Mouse (Mus musculus) lung, postnatal 0 days (tissue): ENCODE measurements around the gene Cnih3.

Experiments
- CTCF ChIP-seq: IDR thresholded peaks from 2 replicates; pipeline ENCODE4 v1.5.1; 2016; ENCODE audit warnings: antibody characterized with exemption, mild to moderate bottlenecking
- EP300 ChIP-seq: IDR thresholded peaks from 2 replicates; pipeline ENCODE4 v1.6.1; 2016; ENCODE audit warnings: antibody characterized with exemption, mild to moderate bottlenecking, control low read depth

DNA sequence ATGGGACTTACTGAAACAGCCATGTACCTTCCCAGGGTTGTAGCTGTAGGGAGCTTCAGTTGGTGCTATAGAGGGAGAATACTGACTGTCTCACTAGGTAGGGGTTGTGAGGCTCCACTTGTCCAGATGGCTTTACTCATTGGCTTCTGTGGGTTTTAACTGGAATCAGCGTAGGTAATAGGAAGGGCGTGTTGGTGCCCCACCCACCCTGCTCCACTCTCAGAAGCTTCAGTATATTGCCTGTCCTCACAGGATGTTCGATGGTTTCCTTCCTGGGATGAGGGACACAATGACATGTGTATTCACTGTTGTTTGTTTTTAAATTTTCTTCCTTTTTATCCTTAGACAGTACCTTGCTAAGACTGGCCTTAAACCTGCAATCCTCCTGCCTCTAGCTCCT is 37.1 kb upstream of the Cnih3 start:
- TF ChIP-seq CTCF, result no peak
- TF ChIP-seq EP300, result peak; percentile 49; the same call in 1 of the 2 replicates
